Mouse (Mus musculus) spleen, embryonic (tissue): ENCODE measurements around the gene Cbx7.

Experiments
- CTCF ChIA-PET: fragments of 350-600 bp; sonication (Branson Sonifier 250); formaldehyde crosslinking; loops from one replicate; lab custom pipeline; 2022; lab: Charles Lee

Cbx7 gene

GRCm38 (mm10) chr15:79873545-79873944 lies 97.4 kb downstream of the Cbx7 start:
- CTCF ChIA-PET: no interaction called here

- CTCF ChIA-PET: no interaction called here
Observed at GRCm38 (mm10) chr15:79867260-79868002, 103.5 kb downstream of the Cbx7 start.
